Mouse (Mus musculus) lung, adult 10 weeks (tissue): ENCODE results near the gene Ssbp4. TPM values are rescaled to one million over a fixed set of nuclear protein-coding genes. Genes with fewer than 3 reads are reported as not detected.

Experiments used
- polyA plus RNA-seq: library from polyadenylated mRNA; stranded (reverse); fragments of 350-450 nt; fragmentation: Illumina TruSeq; extraction: RNeasy Lipid Tissue Mini Kit (QIAGEN cat#74804); gene quantifications from one replicate; pipeline ENCODE4 v1.2.3, GENCODE M21; 2014; ENCODE audit warnings: low read depth, low replicate concordance; ENCODE audit not compliant: insufficient read depth

The Ssbp4 gene
- 54.0 TPM for polyA plus RNA-seq

GRCm38 (mm10) chr8:70608749-70609367 is at the start of gene Ssbp4:
Ssbp4 (minus strand) TSS chr8:70608872.

GRCm38 (mm10) chr8:70632346-70632892 is 23.7 kb upstream of the Ssbp4 start, which contains the start of gene Gdf15:
Gdf15 (minus strand) TSS chr8:70632456.

GRCm38 (mm10) chr8:70615894-70616293 is 7.2 kb upstream of the Ssbp4 start, which contains the start of gene Lrrc25:
Lrrc25 (plus strand) TSS chr8:70616155.

GRCm38 (mm10) chr8:70593961-70594609 is 14.6 kb downstream of the Ssbp4 start, which contains the start of gene Isyna1:
Isyna1 (plus strand) TSS chr8:70594373.

Other genes starting within 250 kb of the Ssbp4 start
- gene Comp, start 235.3 kb downstream of the Ssbp4 start, polyA plus RNA-seq, result 0.21 TPM
- 3.0 TPM for gene Crtc1, start 169.3 kb downstream of the Ssbp4 start, polyA plus RNA-seq
- gene Klhl26, start 131.9 kb downstream of the Ssbp4 start, polyA plus RNA-seq, result 10.1 TPM
- 7.8 TPM for gene Tmem59l, start 121.5 kb downstream of the Ssbp4 start, polyA plus RNA-seq
- gene Crlf1, start 115.7 kb downstream of the Ssbp4 start, polyA plus RNA-seq, result 13.8 TPM
- 98.1 TPM for gene Rex1bd, start 102.1 kb downstream of the Ssbp4 start, polyA plus RNA-seq
- 1,654 TPM for gene Uba52, start 98.1 kb downstream of the Ssbp4 start, polyA plus RNA-seq
- 190 TPM for gene Fkbp8, start 81.1 kb downstream of the Ssbp4 start, polyA plus RNA-seq
- 48.0 TPM for gene Kxd1, start 80.9 kb downstream of the Ssbp4 start, polyA plus RNA-seq
- gene Ell, start 69.4 kb downstream of the Ssbp4 start, polyA plus RNA-seq, result 9.7 TPM
- gene Isyna1, start 14.5 kb downstream of the Ssbp4 start, polyA plus RNA-seq, result 26.4 TPM
- 6.2 TPM for gene Lrrc25, start 7.3 kb upstream of the Ssbp4 start, polyA plus RNA-seq
- gene Gdf15, start 23.6 kb upstream of the Ssbp4 start, polyA plus RNA-seq, result 1.6 TPM
- gene Pgpep1, start 51.5 kb upstream of the Ssbp4 start, polyA plus RNA-seq, result 17.7 TPM
- 81.6 TPM for gene Lsm4, start 64.4 kb upstream of the Ssbp4 start, polyA plus RNA-seq
- 145 TPM for gene Jund, start 90.1 kb upstream of the Ssbp4 start, polyA plus RNA-seq
- not detected for gene Iqcn, start 94.6 kb upstream of the Ssbp4 start, polyA plus RNA-seq
- gene Gm3336, start 109.7 kb upstream of the Ssbp4 start, polyA plus RNA-seq, result 0.66 TPM
- gene Pde4c, start 114.8 kb upstream of the Ssbp4 start, polyA plus RNA-seq, result 1.1 TPM
- 18.7 TPM for gene Rab3a, start 145.8 kb upstream of the Ssbp4 start, polyA plus RNA-seq
- 36.9 TPM for gene Mpv17l2, start 152.1 kb upstream of the Ssbp4 start, polyA plus RNA-seq
- 14.8 TPM for gene Pik3r2, start 167.8 kb upstream of the Ssbp4 start, polyA plus RNA-seq
- gene Mast3, start 196.2 kb upstream of the Ssbp4 start, polyA plus RNA-seq, result 9.9 TPM
- 0.71 TPM for gene Il12rb1, start 199.6 kb upstream of the Ssbp4 start, polyA plus RNA-seq
- gene Arrdc2, start 230.8 kb upstream of the Ssbp4 start, polyA plus RNA-seq, result 10.2 TPM